Mouse (Mus musculus) left cerebral cortex, postnatal 10 days (tissue): ENCODE measurements around the gene Mex3a. TPM values are rescaled to one million over a fixed set of nuclear protein-coding genes. Genes with fewer than 3 reads are reported as not detected.
A peak's percentile ranks its signal among the peaks of the same experiment; 100 is the strongest.
"Not testable (repeated sequence)": the region's sequence is repeated elsewhere in the genome, so short reads cannot be mapped to it uniquely, and the experiment has no call there.

Experiments
- DNase-seq, 2 experiments: peaks; one replicate each; pipeline ENCODE4 v3.0.0; 2021 to 2022; ENCODE audit warnings: low spot score in 2 of 2, mixed read lengths in 1 of 2; ENCODE audit errors: extremely low spot score in 1 of 2
- intact Hi-C: fragments of 180-260 bp; cut with DNase I; formaldehyde crosslinking; loops from one replicate; pipeline ENCODE4 v1.15.1; 2025
- total RNA-seq, 2 experiments: library from RNA; stranded (reverse); gene quantifications; 2 replicates each; pipeline ENCODE4 v1.2.3; 2021

Mex3a gene
- total RNA-seq, 2 experiments from 2014 or later: 6.9 to 10.7 TPM

GRCm38 (mm10) chr3:88555731-88556130, 23.5 kb downstream of the Mex3a start:
- intact Hi-C loops: no loop called here
- DNase-seq: no peak

- intact Hi-C loops: no loop called here
- DNase-seq: no peak
Measured at GRCm38 (mm10) chr3:88556616-88557015, 24.4 kb downstream of the Mex3a start.

GRCm38 (mm10) chr3:88559596-88559995, 27.4 kb downstream of the Mex3a start:
- no peak for DNase-seq
- intact Hi-C loops: no loop called here

DNA sequence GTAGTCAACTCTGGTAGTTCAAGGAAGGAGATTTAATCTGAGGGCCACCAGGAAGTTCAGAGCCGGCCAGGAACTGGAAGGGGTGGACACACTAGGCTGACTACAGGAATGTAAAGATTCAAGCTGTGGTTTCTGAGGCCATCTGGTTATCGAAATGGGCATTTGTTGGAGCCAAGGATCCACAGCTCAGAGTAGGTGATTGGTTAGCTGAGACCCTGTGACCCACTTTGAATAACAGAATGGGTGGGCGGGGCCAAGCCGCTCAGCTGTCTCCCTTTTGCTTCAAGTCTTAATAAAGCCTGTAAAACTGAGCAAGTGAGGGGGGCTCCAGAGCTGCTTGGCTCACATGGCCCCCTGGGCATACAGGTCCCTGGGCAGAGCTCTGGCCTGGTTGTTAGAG, 29.8 kb downstream of the Mex3a start:
- DNase-seq: no peak

DNA sequence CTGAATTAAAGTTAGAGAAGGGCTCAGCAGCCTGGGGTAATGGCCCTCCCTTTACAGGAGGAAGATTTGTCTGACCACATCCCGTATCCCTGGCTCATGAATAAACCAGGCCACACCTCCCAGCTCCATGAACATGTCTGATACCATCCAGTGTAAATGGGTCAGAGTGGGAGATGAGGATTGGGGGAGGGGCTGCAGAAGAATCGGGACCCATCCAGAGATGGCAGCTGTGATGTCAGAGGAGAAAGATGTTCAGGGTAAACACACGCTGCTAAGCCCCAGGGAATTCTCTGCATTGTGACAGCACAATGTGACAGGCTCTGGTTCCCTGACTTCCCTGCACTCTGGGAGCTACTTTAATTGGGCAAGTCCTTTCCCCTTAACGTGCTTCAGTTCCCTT, 31.2 kb downstream of the Mex3a start:
- intact Hi-C loops: no loop called here
- no peak for DNase-seq

More for the DNA sequence above, 29.8 kb downstream of the Mex3a start:
- intact Hi-C loops: no loop called here

GRCm38 (mm10) chr3:88563966-88564365, 31.8 kb downstream of the Mex3a start:
- intact Hi-C loops: no loop called here
- no peak for DNase-seq

- intact Hi-C loops: no loop called here
- DNase-seq: no peak
Measured at GRCm38 (mm10) chr3:88566116-88566515, 33.9 kb downstream of the Mex3a start.

DNA sequence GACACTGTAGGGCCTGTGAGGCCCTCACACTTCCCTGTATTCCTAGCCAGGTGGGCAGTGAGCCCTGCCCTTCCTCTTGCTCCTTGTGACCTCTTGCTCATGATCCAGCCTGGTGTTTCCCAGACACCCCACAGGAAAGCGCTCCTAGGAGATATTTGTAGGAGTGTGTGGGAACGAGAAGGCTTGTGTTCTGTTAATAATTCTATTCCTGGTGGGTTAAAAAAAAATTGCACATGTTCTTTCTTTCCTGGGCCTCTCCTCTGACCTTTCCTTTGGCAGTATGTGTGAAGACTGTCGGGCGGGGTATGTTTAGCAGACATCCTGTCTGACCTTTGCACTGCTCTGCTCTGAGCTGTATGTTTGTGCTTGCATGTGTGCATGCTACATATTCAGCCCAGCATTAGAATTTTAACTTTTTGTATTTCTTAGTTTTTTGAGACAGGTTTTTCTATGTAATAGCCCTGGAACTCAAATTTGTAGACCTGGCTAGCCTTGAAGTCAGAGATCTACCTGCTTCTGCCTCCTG, 34.4 kb downstream of the Mex3a start:
- no peak for DNase-seq
- intact Hi-C loops: no loop called here

GRCm38 (mm10) chr3:88567892-88568291, 35.7 kb downstream of the Mex3a start:
- intact Hi-C loops: no loop called here
- DNase-seq: no peak

GRCm38 (mm10) chr3:88568615-88569014, 36.4 kb downstream of the Mex3a start:
- no peak for DNase-seq
- intact Hi-C loops: no loop called here

DNA sequence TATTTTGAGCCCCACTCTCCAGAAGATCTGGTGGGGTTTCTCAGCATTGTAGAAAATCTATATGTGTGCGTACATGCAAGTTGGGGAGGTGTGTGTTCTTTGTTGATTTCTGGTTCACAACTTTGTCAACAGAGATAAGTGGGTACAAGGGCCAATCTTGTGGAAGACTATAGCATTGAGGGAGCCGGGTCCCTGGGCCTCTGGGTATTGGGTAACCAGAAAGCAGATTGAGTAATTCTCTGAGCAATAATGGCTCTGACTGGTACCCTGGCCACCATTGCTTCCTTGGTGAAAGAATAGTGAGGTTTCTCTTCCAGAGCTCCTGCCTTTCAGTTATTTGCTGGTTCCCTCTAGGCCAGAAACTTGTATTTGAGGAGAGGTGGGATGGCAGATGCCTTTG, 36.9 kb downstream of the Mex3a start:
- intact Hi-C loops: no loop called here
- no peak for DNase-seq

DNA sequence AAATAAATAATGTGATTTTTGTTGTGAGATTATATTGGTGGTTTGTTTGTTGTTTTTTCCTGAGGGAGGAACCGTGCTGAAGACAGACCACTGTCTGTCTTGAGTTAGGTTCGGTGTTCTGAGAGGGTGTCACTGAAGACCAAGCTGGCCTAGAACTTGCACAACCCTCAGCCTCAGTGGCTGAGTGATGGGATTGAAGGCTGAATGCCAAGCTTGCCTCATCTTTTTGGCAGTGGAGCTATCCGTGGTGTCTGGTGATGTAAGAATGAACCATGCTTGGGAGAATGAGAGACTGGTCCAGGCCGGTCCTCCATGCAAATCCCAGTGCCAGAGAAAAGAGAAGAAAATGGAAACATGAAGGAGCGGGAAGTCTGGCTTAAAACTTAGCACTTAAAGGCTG, 37.5 kb downstream of the Mex3a start:
- no peak for DNase-seq
- intact Hi-C loops: no loop called here

- no peak for DNase-seq
- intact Hi-C loops: no loop called here
Measured at GRCm38 (mm10) chr3:88570341-88570740, 38.1 kb downstream of the Mex3a start.

- intact Hi-C loops: no loop called here
- DNase-seq: no peak
Measured at GRCm38 (mm10) chr3:88571856-88572255, 39.7 kb downstream of the Mex3a start.

- DNase-seq: no peak
- intact Hi-C loops: no loop called here
Measured at GRCm38 (mm10) chr3:88572835-88573234, 40.6 kb downstream of the Mex3a start.

DNA sequence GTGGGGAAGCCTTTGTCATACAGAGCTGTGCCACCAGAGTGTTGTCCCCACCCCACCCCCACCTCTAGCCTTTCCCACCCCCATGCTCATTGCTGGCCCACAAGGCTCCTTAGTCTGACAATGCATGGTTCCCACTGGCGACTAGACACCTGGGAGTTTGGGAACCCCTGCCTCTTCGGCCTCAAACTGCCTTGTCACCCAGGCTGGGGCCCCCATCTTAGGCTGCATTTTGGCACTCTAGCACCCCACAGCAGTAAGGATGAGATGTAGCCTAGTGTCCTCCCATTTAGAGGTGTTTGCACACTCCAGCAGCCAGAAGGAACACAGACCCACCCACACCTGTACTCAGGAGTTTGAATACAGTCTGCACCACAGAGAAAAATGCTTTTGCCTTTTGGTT, 41.6 kb downstream of the Mex3a start:
- intact Hi-C loops: no loop called here

GRCm38 (mm10) chr3:88575540-88575939, 43.3 kb downstream of the Mex3a start, which contains the start of gene Ssr2:
Ssr2 (plus strand) TSS chr3:88575876.
- no peak for DNase-seq
- intact Hi-C loops: no loop called here

More for the DNA sequence above, 41.6 kb downstream of the Mex3a start:
- DNase-seq: no peak

GRCm38 (mm10) chr3:88577846-88578245, 45.7 kb downstream of the Mex3a start:
- intact Hi-C loops, DNase-seq: not testable (repeated sequence)

GRCm38 (mm10) chr3:88578498-88579424, 46.6 kb downstream of the Mex3a start:
- intact Hi-C loops: no loop called here
- no peak for DNase-seq

DNA sequence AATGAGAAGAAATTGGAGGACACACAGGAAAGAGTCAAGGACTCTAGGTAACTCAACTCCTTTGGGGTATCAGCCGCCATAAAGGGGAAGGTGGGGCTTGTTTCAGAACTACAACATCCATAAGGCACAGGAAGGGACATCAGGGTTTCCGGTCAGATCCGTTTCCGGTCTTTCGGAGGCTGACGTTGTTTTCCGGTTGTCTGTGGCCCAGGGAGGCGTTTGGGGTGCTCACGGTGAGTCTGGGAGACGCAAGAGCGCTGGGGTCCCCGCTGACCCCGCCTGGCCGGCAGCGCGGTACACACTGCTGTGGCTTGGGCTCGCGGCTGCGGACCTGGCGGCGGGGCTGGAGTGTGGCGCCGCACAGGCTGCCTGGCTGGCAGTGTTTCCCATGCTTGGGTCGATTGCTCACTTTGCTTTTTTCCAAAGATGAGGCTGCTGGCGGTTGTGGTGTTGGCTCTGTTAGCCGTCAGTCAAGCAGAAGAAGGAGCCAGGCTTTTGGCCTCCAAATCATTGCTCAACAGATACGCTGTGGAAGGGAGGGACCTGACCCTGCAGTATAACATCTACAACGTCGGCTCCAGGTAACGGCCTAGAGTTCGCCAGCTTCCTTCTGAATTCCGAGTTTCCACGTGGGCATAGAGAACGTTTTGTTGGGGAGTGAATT, 47.4 kb downstream of the Mex3a start:
- DNase-seq: peak; percentile 78 to 82
- intact Hi-C loops: no loop called here
